Mouse (Mus musculus): Measurements from ENCODE around the gene Bcl2a1b.
"Not testable (repeated sequence)": the region's sequence is repeated elsewhere in the genome, so short reads cannot be mapped to it uniquely, and the experiment has no call there.

Bcl2a1b gene

DNA sequence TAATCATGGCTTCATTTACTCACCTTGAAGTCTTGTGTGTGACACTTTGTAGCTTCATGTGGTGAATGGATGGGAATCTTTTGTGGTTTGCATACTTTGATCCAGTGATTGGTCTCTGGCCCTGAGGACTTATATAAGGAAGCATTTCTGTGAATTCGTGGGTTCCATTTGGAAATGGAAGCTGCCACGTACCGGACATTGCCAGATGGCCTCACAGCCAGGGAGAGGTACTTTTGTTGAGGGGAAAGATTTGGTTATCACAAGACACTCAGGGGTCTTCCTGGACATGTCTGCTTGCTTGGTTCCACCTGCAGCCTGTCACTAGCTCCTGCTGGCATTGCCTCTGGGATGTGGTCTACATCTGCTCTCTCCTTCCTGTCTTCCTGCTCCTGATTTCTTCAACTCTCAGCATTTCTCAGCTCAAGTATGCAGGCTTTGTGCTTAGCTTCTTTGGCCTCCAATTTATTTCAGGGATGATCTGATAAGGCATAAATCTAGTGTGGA, 41.6 kb downstream of the Bcl2a1b start:
- not testable (repeated sequence) for DNase-seq (ENCODE audit: low read depth, low spot score)

DNA sequence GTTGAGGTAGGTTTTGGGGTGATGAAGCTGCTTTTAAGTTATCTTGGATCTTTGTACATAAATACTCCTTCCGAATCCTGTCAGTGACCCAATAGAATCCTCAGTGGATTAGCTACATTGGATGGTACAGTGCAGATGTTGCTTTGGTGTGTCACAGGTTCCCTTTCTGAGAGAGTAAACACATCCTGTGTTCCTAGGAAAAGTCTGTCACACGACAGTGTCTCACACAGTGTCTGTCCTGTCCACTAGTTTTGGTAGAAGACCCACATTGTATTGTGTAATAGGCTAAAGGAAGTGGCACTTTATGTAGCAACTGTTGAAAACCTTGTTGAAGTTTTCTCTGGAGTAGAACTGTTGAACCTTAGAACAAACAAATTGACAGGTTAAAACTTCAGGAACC, 54.4 kb downstream of the Bcl2a1b start:
- DNase-seq (ENCODE audit: low read depth, low spot score), result no peak

DNA sequence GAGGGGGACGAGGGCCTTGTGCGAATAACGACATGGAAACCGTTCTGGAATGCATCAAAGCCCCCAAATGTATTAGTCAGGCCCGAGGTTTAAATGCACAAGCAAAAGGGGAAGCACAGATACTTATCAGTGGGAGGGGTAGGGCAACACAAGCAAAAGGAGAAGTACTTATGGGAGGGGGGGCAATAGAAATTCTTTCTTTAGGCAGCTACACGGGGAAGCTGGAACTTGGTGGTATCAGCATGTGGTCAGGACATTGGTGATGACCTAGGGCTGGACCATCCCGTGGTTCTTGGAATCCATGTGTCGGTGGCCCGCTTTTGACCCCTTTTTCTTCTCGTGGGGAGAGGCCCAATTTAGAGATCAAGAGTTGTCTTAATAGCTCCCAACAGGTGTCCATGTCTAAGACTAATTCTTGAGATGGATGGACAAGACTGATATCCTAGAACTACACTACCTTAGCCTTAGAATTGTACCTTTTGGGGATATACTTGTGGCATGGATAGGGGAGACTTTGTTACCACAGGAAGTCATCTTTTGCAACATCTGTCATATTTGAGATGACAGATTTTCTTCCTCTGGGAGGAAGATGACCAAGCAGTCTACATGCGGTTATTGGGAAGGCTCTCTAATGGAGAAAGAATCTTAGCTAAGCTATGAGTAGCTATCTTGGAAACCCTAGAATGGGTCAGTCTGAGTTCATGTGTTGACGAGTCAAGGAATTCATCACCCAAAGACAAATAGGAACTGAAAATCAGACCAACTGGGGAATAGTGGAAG, 57.7 kb downstream of the Bcl2a1b start:
- no peak for DNase-seq (ENCODE audit: low read depth, low spot score)
